In genomic region chr6:123639394-123639793, GRCm38 (mm10) we compare ENCODE assay signal across 30 mouse cellular contexts. TPM values are rescaled to one million over a fixed set of nuclear protein-coding genes. Genes with fewer than 3 reads are reported as not detected.
"Had no signal": no experiment of that assay in that cellular context is flagged by ENCODE, and none has a peak within 500 bp of the region (broad histone marks: within the 10 kb centered on the region; RNA-seq: fewer than 3 reads in every experiment).

No protein-coding gene starts in this region.

RNA-seq across cellular contexts. Expression of gene Vmn2r22, which starts 11.1 kb away (rescaled TPM):
- total RNA-seq: common myeloid progenitor, adult 5-6 weeks; forebrain, postnatal 0 days; gastrocnemius, adult 18-20 months; gastrocnemius, adult 2 months; gastrocnemius, adult 8-10 months; gastrocnemius, postnatal 10 days; gastrocnemius, postnatal 14 days; gastrocnemius, postnatal 25 days; gastrocnemius, postnatal 36 days; gastrocnemius, postnatal 4 days; granulocyte monocyte progenitor cell, adult 5-6 weeks; heart, adult 18-20 months; heart, adult 2 months had no signal
- polyA plus RNA-seq: cerebellum, adult 2 months; cortical plate, adult 2 months; embryonic facial prominence, embryonic 10.5 days; embryonic facial prominence, embryonic 11.5 days; embryonic facial prominence, embryonic 12.5 days; embryonic facial prominence, embryonic 13.5 days; embryonic facial prominence, embryonic 14.5 days; embryonic facial prominence, embryonic 15.5 days; forebrain, embryonic 10.5 days; forebrain, embryonic 11.5 days; forebrain, embryonic 12.5 days; forebrain, embryonic 13.5 days; forebrain, embryonic 14.5 days; forebrain, embryonic 15.5 days; forebrain, embryonic 16.5 days; forebrain, postnatal 0 days; frontal cortex, adult 2 months; gonadal fat pad, adult 2 months; heart, adult 2 months had no signal
